Mouse (Mus musculus) cerebellum, adult 8-10 months (tissue): ENCODE measurements around the gene Fsd1l.
"Not testable (repeated sequence)": the region's sequence is repeated elsewhere in the genome, so short reads cannot be mapped to it uniquely, and the experiment has no call there.

Experiments used
- DNase-seq: peaks from one replicate; pipeline ENCODE4 v3.0.0; 2022

The Fsd1l gene

GRCm38 (mm10) chr4:53630963-53631315 is 332 bp upstream of the Fsd1l start:
- DNase-seq, result no peak

DNA sequence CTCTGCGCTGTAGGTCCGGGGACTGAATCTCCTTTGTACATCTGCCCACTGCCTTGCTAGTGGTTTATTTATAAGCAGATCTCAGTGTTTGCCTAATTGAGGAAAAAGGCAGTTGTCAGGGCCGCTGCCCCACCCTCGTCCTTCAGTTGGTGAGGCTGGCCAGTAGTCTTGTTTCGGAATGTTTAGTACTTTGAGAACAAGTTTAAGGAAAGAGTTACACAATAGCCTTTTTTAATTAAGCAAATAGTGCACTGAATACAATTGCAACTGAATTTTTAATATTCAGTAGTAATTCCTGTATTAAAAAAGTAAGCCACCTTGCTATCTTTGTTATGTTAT is 709 bp downstream of the Fsd1l start:
- DNase-seq, result no peak

GRCm38 (mm10) chr4:53635336-53635735 is 4.1 kb downstream of the Fsd1l start:
- no peak for DNase-seq

DNA sequence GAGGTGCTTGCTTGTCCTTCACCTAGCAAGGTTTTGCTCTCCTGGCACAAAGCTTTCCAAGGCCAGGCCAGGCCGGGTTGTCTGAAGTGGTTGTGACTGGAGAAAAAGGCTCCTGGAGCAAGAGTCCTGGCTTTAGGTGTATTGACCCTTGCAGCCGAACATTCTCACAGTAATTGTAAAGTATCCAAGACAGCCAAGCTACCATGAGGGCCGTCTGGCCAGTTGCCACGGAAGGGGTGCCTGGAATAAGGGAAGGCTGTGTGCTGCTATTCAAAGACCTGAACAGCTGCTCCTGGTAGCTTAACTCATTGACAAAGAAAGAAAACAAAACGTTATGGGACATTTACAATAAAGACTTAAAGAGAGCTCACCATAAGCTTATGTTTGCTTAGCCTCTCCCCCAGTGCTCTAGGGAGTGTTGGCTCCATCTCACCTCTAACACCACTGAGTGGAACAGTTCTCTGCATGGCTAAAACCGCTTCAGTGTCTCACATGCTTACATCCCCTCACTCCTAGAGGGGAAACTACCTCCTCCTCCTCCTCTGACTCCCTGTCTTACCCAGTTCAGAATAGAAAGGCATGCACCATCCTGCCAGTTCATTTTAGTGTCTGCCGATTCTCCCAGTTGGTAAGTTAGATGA is 6.1 kb downstream of the Fsd1l start:
- no peak for DNase-seq

DNA sequence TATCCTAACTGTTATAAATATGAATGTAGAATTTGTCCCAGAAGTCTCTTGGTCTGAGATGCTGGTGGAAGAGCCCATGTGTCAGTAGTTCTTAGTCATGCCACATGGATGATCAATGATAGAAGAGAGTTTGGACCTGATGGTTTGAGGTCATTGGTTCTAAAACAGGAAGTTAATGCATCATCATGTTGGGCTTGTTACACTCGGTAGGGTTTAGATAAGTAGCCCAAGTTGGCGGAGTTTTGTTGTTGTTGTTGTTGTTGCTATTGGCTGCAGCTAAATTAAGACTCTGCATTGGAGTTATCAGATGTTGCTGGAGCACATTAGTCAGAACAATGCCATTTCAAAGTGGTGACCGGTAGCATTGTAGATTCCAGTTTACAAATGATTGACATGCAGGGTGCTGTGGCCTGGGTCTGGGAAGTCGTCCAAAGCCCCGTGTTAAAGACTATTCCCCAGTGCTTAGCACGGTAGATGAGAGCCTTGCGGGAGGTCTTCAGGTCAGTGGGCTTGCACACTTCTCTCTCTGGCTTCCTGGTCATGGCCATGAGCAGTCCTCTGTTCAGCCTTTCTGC is 7.4 kb downstream of the Fsd1l start:
- DNase-seq, result no peak

- DNase-seq, result no peak
Observed at GRCm38 (mm10) chr4:53658029-53658428, 26.8 kb downstream of the Fsd1l start.

GRCm38 (mm10) chr4:53660711-53661110 is 29.4 kb downstream of the Fsd1l start:
- no peak for DNase-seq

GRCm38 (mm10) chr4:53682092-53682491 is 50.8 kb downstream of the Fsd1l start:
- no peak for DNase-seq

DNA sequence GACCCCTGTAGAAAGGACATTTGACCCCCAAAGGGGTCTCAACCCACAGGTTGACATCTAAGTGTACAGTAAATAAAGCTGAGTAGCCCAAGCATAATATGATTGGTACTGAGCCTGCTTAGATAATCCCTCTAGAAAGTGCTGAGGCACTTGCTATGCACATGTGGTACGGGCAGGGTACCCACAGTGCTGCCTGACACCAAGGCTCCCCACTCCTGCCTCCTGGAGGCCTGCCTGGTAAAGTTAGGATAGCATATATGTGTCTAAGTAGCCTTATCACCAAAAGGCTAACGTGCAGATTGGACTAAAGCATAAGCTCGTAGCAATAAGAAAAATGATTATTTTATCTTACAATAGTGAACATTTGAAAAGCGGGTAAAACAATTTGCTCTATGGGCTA is 57.7 kb downstream of the Fsd1l start:
- no peak for DNase-seq

- DNase-seq, result peak; percentile 32
Observed at GRCm38 (mm10) chr4:53691418-53691817, 60.1 kb downstream of the Fsd1l start.

DNA sequence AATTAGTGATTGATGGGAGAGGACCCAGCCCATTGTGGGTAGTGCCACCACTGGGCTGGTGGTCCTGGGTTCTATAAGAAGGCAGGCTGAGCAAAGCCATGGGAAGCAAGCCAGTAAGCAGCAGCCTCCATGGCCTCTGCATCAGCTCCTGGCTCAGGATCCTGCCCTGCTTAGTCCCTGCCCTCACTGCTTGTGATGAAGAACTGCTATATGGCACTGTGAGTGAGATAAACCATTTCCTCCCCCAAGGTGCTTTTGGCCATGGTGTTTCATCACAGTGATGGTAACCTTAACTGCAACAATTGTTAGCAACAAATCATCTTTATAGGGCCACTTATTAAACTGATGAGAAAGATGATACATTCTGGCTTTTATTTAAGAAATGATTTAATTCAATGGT is 77.9 kb downstream of the Fsd1l start:
- DNase-seq, result not testable (repeated sequence)

- DNase-seq, result no peak
Observed at GRCm38 (mm10) chr4:53710021-53710420, 78.8 kb downstream of the Fsd1l start.

DNA sequence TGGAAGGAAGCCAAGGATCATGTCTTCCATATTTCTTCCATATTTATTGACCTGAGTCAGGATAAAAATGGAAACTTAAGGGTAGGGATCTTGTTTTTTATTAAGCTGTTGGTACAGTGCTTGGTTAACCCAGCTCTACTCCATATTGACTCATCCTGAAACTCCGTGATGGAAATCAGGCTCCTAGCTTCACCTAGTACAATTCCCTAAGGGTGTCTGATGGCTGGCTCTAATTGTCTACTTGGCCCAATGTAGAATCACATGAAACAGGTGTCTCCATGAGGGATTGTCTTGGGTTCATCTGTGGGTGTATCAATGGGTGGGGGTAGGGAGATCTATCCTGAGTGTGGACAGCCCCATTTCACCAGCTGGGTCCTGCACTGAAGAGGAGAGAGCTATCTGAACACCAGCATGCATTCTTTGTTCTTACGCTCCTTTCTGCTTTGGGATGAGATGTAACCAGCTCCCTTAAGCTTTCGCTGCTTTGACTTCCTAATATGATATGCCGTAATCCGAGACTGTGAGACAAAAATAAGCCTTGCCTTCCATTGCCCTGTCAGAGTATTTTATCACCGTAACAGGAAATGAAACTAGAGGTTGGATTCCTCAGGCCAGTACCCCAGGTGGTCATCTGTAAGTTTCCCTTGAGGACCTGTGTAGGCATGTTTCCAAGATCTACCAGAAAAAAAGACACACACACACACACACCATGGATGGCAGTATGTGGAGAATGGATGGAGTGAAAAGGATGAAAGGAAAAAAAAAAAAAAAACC is 79.5 kb downstream of the Fsd1l start:
- no peak for DNase-seq

DNA sequence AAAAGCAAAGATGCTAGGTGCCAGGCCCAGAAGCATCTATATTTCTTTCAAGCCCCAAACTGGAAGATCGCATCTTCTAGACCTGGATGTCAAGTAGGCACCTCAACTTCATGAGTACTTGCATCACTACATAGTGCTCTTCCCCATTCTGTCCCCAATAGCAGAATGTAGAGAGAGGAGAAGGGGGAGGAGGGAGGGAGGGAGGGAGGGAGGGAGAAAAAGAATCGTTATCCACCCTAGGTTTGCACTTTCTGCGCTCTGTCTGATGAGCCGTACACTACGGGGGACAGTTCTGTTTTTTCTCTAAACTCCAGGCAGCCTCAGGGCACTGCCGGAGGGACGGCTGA is 82.4 kb downstream of the Fsd1l start, which contains the start of gene Fktn:
Gene Fktn (plus strand): TSS at position 295 of the 347 bp plus-strand sequence.
- no peak for DNase-seq

DNA sequence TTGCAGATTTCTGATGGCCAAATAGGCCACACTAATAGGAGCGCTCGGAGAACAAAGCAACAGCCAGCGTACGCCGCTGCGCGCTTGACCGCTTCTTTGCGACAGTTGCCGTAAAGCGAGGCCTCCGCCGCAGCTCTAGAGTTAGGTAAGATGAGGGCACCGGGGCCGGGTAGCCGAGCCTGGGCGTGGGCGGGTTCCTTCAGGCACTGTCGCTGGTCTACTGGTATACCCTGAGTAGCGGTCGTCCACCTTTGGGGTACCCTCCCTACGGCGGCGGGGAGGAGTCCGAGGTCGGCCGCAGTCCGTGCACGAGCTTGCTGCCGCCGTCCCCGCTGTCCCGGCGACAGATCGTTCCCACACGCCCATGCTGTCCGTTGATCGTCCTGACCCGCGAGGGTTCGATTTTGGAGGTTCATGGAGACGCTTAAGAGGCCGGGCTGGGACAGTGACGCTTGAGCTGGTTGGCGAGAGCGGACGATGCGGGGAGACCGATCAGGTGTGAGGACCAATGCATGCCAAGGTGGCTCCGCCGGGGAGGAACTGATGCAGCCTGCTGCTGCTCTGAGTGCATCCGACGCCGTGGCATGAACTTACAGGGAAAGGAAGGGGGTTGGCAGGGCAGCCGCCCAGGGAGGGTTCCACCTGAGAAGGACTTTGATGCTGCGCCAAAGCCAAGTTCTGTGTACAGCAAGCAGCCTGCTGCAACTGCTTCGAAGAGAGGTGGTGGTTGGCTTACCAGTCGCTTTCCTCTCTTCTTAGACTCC is 83.0 kb downstream of the Fsd1l start:
- DNase-seq, result peak; percentile 91

DNA sequence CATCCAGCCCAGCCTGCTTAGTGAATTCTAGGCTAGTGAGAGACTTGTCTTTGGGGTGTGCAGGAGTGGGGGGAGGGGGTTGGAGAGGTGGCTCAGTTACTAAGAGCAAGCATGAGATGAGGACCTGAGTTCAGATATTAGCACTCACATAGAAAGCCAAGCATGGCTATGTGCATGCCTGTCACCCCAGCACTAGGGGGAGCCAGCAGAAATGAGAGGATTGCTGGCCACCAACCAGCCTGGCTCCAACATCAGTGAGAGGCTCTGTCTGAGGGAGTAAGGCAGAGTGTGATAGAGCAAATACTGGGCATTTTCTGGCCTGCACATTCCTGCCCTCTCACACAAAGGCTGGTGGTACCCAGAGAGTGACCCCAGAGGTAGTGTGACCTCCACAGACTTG is 84.7 kb downstream of the Fsd1l start:
- DNase-seq, result no peak

GRCm38 (mm10) chr4:53717546-53717945 is 86.3 kb downstream of the Fsd1l start:
- DNase-seq, result no peak

DNA sequence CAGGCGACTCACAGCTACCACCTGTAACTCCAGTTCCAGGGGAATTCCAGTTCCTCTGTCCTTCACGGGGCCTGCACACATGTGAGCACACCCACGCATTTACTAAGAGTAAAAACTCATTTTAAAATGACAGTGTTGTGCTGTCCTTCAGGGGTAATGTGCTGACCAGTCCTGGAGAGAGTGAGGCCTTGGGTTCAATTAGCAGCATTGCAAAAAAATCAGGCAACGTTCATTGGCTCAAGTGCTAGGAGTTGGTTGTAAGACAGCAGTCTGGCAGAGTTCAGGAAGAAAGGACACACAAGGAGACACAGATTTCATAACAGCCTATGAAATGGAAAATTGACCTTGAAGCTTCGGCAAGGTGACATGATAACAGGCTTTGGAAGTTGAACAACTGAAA is 87.0 kb downstream of the Fsd1l start:
- no peak for DNase-seq

GRCm38 (mm10) chr4:53722506-53722905 is 91.2 kb downstream of the Fsd1l start:
- no peak for DNase-seq

- DNase-seq, result not testable (repeated sequence)
Observed at GRCm38 (mm10) chr4:53726100-53726499, 94.8 kb downstream of the Fsd1l start.

GRCm38 (mm10) chr4:53728121-53728520 is 96.8 kb downstream of the Fsd1l start:
- DNase-seq, result no peak

- peak; percentile 29 for DNase-seq
Observed at GRCm38 (mm10) chr4:53738956-53739616, 107.8 kb downstream of the Fsd1l start.

DNA sequence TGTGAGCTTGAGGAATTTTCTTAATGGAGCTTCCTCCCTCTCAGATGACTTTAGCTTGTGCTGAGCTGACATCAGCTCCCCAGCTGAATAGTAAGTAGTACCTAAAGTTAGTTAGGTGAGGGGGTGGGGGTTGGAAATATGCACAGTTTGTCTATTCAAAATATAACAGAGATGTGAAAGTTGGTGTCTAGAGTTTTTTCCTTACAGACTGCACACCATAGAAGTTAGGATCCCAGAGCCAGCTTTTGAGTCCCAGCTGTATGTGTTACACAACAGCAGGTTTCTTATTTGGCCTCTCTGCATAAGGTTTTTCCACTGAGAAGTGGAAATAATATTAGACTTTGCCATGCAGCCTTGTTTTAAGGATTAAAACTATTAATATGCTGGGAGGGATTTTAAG is 118.6 kb downstream of the Fsd1l start:
- DNase-seq, result no peak
